Mouse (Mus musculus) limb, embryonic 14.5 days (tissue): Measurements from ENCODE around the gene Ppp1ca. TPM values are rescaled to one million over a fixed set of nuclear protein-coding genes. Genes with fewer than 3 reads are reported as not detected.

ENCODE experiments used
- ATAC-seq: fragments of 200-750 bp; cut with Nextera tagmentation; 2 replicates; pipeline ENCODE4 v1.8.0; 2017; ENCODE audit warnings: low read depth, moderate number of reproducible peaks, moderate TSS enrichment; ENCODE audit not compliant: low FRiP score
- DNase-seq: peaks from one replicate; pipeline ENCODE4 v3.0.0-alpha.2; 2015; ENCODE audit warnings: low spot score
- H3K27ac ChIP-seq: fragments of 300-500 bp; sonication (generic); replicated peaks from 2 replicates; pipeline ENCODE4 v1.5.1; 2014; ENCODE audit warnings: low read depth, mild to moderate bottlenecking, low read length, moderate library complexity, mixed read lengths
- H3K27me3 ChIP-seq: fragments of 300-500 bp; sonication (generic); 2 replicates; pipeline ENCODE4 v1.6.1; 2014; ENCODE audit warnings: low read length, mixed read lengths; ENCODE audit not compliant: control insufficient read depth, insufficient read depth
- H3K36me3 ChIP-seq: fragments of 300-500 bp; sonication (generic); 2 replicates; pipeline ENCODE4 v1.6.1; 2014; ENCODE audit warnings: mild to moderate bottlenecking, low read length, moderate library complexity, mixed read lengths; ENCODE audit not compliant: control insufficient read depth, insufficient read depth
- H3K4me1 ChIP-seq: fragments of 300-500 bp; sonication (generic); 2 replicates; pipeline ENCODE4 v1.6.1; 2014; ENCODE audit warnings: antibody characterized with exemption, low read length, mixed read lengths; ENCODE audit not compliant: control insufficient read depth, insufficient read depth
- H3K4me2 ChIP-seq: fragments of 300-500 bp; sonication (generic); replicated peaks from 2 replicates; pipeline ENCODE4 v1.6.1; 2014; ENCODE audit warnings: low read depth, mild to moderate bottlenecking, low read length, moderate library complexity; ENCODE audit not compliant: severe bottlenecking
- H3K4me3 ChIP-seq: fragments of 300-500 bp; sonication (generic); replicated peaks from 2 replicates; pipeline ENCODE4 v1.5.1; 2014; ENCODE audit warnings: low read length
- H3K9ac ChIP-seq: fragments of 300-500 bp; sonication (generic); 2 replicates; pipeline ENCODE4 v1.6.1; 2014; ENCODE audit warnings: mild to moderate bottlenecking, low read depth, low read length, moderate library complexity; ENCODE audit not compliant: severe bottlenecking
- H3K9me3 ChIP-seq: fragments of 300-500 bp; sonication (generic); 2 replicates; pipeline ENCODE4 v1.6.1; 2016; ENCODE audit warnings: low read length; ENCODE audit not compliant: control insufficient read depth
- POLR2A ChIP-seq: fragments of 200-500 bp; IDR thresholded peaks from 2 replicates; pipeline ENCODE4 v1.8.0; 2012; ENCODE audit warnings: inconsistent platforms, mild to moderate bottlenecking, moderate library complexity, borderline replicate concordance; ENCODE audit not compliant: insufficient read depth, insufficient read length; ENCODE audit errors: extremely low read depth
- WGBS: fragments of 180-500 bp; shearing (Covaris S2); extraction: QIAGEN DNeasy Blood & Tissue Kit; methylation state at CpG from one replicate; pipeline ENCODE4 v1.1.7; 2014; 5-methylcytosine and 5-hydroxymethylcytosine counted together
- polyA plus RNA-seq, 2 experiments: library from polyadenylated mRNA; depleted of rRNA in 1 of 2; stranded (reverse) in 1 of 2; unstranded in 1 of 2; fragments of >200 nt; fragmentation: Nextera tagmentation in 1 of 2; extraction: Ambion mirVana in 1 of 2; gene quantifications; 2 replicates each; pipeline versions ENCODE4 v1.2.1 to v1.2.3; 2012 to 2014

The Ppp1ca gene
- polyA plus RNA-seq, 2 experiments, result 490 to 794 TPM

GRCm38 (mm10) chr19:4227446-4227845, 35.6 kb downstream of the Ppp1ca start:
- Histone ChIP-seq H3K4me2 (no peak overlapping the region), H3K4me1 (peaks cover 8% of the 10 kb centered on the region; the same call in 1 of the 2 replicates), H3K4me3 (no peak overlapping the region), H3K9me3 (no peaks in the 10 kb centered on the region), H3K27me3 (no peaks in the 10 kb centered on the region), H3K9ac (no peak overlapping the region), H3K36me3 (peaks cover 7% of the 10 kb centered on the region), H3K27ac (no peak overlapping the region)
- WGBS, result 70% methylated on average over 5 of the region's 5 CpGs
- no peak for TF ChIP-seq POLR2A
- no peak for DNase-seq
- ATAC-seq, result no peak

DNA sequence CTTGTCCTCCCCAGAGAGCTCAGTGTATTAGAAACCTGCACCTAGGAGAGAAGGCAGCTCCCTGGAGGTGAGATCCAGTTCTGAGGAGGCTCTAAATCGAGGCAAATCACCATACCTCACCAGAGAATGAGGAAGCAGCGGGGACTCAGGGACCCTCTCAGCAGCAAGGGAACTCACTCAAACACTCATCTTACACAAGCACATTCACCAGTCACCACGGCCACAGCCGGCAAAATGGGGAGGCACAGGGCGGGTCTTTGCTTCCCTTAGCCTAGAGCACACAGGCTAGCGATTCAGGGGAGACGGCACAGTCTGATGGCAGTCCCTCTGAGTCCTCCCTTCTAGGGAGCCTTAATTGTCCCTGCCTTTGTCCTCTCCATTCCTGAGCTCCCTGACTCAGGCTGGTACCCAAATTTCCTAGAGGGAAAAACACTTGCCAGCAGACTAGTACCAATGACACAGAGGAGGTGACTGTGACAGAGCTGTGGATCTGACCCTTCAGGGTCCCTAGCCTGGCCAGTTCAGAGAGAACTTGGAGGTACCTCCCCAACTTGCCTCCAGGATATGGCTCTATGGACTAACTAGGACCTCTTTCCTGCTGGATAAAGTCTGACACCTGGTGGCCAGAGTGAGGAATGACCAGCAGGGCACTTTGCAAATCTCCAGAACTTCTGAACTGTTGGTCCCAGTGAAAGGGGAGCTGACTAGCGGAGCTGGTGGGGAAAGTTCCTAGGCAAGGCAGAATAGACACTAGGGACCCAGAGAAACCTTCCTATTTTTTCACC, 36.2 kb downstream of the Ppp1ca start:
- ATAC-seq (peak; percentile 63; the same call in 1 of the 2 replicates), DNase-seq (peak; percentile 80)
- H3K4me1 ChIP-seq, result peaks cover 9% of the 10 kb centered on the region; the same call in 1 of the 2 replicates
- H3K4me2 ChIP-seq, result no peak overlapping the region
- H3K27me3 ChIP-seq, result no peaks in the 10 kb centered on the region
- H3K36me3 ChIP-seq, result peaks cover 1% of the 10 kb centered on the region; the same call in 1 of the 2 replicates
- TF ChIP-seq POLR2A, result no peak
- no peak overlapping the region for H3K4me3 ChIP-seq
- no peak overlapping the region for H3K9ac ChIP-seq
- H3K27ac ChIP-seq, result no peak overlapping the region
- H3K9me3 ChIP-seq, result no peaks in the 10 kb centered on the region
- 12% methylated on average over 8 of the region's 8 CpGs for WGBS

GRCm38 (mm10) chr19:4228891-4229290, 37.0 kb downstream of the Ppp1ca start:
- H3K4me3 ChIP-seq, result no peak overlapping the region
- ATAC-seq (no peak), DNase-seq (no peak)
- H3K4me2 ChIP-seq, result no peak overlapping the region
- 70% methylated on average over 4 of the region's 4 CpGs for WGBS
- H3K27me3 ChIP-seq, result no peaks in the 10 kb centered on the region
- H3K9ac ChIP-seq, result no peak overlapping the region
- H3K9me3 ChIP-seq, result no peaks in the 10 kb centered on the region
- H3K27ac ChIP-seq, result no peak overlapping the region
- no peaks in the 10 kb centered on the region for H3K36me3 ChIP-seq
- no peak for TF ChIP-seq POLR2A
- peaks cover 9% of the 10 kb centered on the region; the same call in 1 of the 2 replicates for H3K4me1 ChIP-seq

- Histone ChIP-seq H3K9ac (no peak overlapping the region), H3K27me3 (no peaks in the 10 kb centered on the region), H3K27ac (no peak overlapping the region), H3K4me3 (no peak overlapping the region), H3K9me3 (no peaks in the 10 kb centered on the region), H3K4me2 (no peak overlapping the region), H3K36me3 (no peaks in the 10 kb centered on the region), H3K4me1 (peaks cover 9% of the 10 kb centered on the region; the same call in 1 of the 2 replicates)
- ATAC-seq (no peak), DNase-seq (no peak)
- WGBS, result 33% methylated on average over 9 of the region's 9 CpGs
- TF ChIP-seq POLR2A, result no peak
These were observed 37.7 kb downstream of the Ppp1ca start for GRCm38 (mm10) chr19:4229451-4230076.

- Histone ChIP-seq H3K27me3 (no peaks in the 10 kb centered on the region), H3K4me1 (peaks cover 9% of the 10 kb centered on the region; the same call in 1 of the 2 replicates), H3K27ac (no peak overlapping the region), H3K4me2 (no peak overlapping the region), H3K9ac (no peak overlapping the region), H3K36me3 (no peaks in the 10 kb centered on the region), H3K9me3 (no peaks in the 10 kb centered on the region), H3K4me3 (no peak overlapping the region)
- DNase-seq (no peak), ATAC-seq (no peak)
- TF ChIP-seq POLR2A, result no peak
- 69% methylated on average over 8 of the region's 8 CpGs for WGBS
These were observed 38.5 kb downstream of the Ppp1ca start for GRCm38 (mm10) chr19:4230415-4230814.
